Mouse (Mus musculus) heart, adult 18-20 months (tissue): Measurements from ENCODE around the gene Olfr1143. TPM values are rescaled to one million over a fixed set of nuclear protein-coding genes. Genes with fewer than 3 reads are reported as not detected.

ENCODE experiments used
- DNase-seq, 2 experiments: peaks; one replicate each; pipeline ENCODE4 v3.0.0; 2021 to 2022; ENCODE audit warnings: mixed read lengths in 1 of 2
- long read RNA-seq, 2 experiments: library from polyadenylated mRNA; stranded (forward); transcript quantifications; one replicate each; pipeline ENCODE4 v2.0.0; 2021
- total RNA-seq, 2 experiments: library from RNA; stranded (reverse); gene quantifications; 2 replicates each; pipeline ENCODE4 v1.2.3; 2021

Gene Olfr1143
- not detected for total RNA-seq
- long read RNA-seq, experiment 1 = 0 reads
- long read RNA-seq, experiment 2 = 0 reads

DNA sequence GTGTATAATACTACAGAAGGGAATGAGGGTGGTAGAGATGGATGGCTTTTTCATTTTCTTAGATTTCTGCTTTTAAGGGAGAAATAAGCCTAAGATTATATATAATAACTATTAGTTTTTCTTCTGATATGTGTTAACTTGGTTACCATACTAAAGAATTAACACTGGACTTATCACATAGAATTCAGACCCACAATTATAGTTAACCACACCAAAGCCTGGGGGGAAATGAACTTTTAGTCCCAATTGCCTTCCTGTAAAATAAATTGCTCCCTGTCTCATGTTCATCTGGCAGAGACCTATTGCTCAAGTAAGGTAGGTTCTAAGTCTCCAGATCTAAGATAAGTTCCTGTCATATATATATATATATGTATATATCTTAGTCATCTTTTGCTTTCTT, at the start of gene Olfr1143:
Gene Olfr1143, plus strand, starts transcription at position 301 of the 400 bp plus-strand sequence.
- no peak for DNase-seq

DNA sequence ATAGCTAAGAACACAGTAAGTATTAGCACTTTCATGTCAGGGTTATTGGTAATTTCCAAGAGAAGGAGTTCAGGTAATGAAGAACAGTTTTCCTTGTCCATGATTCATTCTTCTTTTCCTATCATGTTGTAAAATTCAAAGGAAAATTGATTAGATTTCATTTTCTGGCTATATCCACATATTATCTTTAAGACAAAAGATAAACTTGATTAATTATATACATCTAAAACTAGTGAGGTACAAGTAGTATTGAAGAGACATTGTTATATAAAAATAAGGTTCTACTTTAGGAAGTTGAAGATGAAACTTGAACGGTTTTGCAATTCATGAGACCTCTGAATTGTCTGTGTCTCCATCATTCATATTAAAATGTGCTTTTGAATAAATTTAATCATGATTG, 46.5 kb upstream of the Olfr1143 start, which contains the start of gene Olfr1141:
Gene Olfr1141, minus strand, starts transcription at position 101 of the 400 bp plus-strand sequence.
- DNase-seq = no peak

DNA sequence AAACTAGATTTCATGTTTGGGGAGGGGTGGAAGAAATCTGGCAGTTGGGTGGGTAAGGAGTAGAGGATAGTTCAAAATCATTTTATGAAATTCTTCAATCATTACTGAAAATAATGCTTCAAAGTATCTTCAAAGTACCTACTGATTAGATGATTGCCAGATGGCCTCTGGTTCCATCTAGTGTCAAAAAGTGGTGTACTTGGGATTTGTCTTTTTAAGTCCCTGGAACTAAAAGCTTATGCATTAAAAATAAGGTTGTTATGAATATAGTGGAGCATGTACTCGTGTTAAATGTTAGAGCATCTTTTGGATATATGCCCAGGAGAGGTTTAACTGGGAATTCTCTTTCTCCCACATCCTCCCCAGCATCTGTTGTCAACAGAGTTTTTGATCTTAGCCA, 24.2 kb upstream of the Olfr1143 start:
- no peak for DNase-seq

DNA sequence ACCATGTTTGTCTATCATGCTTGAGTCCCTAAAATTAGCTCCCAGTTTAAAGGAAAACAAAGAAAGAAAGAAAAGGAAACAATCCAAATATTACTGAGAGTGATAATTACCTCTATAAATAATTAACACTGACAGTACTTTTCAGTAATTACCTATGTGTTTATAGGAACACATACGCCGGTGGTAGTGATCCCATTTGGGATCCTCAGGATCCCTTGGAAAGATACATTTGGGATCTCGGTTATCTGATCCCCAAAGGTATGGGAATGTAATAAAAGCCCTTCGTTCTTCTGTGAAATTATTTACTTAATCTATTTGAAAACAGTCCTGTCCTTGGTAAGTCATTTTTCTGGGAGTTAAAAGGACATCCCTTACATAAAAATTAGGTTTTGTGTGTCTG, 21.2 kb upstream of the Olfr1143 start, which contains the start of gene Olfr152:
Gene Olfr152, plus strand, starts transcription at position 301 of the 400 bp plus-strand sequence.
- no peak for DNase-seq

DNA sequence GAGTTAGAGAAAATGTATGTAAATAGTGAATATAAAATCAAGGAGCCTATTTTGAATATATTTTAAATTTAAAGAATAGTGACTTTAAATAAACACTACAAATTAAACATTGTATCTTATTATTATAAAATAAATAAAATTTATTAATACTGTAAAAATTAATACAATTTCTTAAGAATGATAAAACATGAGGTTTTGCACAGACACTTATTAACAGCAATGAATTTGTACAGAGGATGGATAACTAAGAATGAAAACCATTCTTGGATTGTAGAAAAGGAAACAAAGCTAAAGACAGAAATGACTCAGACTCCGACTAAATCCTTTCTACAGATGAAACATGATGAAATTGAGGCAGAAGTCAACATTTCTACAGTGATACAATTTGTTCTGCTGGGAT, 9.1 kb downstream of the Olfr1143 start, which contains the start of gene Olfr1145:
Gene Olfr1145, plus strand, starts transcription at position 301 of the 400 bp plus-strand sequence.
- DNase-seq = no peak

DNA sequence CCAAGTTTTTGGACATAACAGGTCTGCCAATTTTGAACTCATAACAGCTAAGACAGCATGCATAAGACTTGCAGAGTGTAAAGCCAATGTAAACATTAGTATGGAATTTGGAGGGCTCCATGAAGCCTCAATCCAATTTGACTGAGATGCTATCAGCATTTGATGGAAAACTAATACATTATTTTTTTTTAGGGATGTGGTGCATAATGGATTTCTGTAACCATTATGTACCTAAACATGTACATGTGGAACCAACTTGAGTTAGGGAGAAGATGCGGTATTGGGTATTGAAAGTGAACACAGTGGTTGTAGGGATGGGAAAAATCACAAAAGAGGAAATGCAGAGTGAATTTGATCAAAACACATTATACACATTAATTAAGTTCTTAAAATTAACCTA, 29.8 kb downstream of the Olfr1143 start, which contains the start of gene Olfr1148:
Gene Olfr1148, plus strand, starts transcription at position 301 of the 400 bp plus-strand sequence.
- no peak for DNase-seq

DNA sequence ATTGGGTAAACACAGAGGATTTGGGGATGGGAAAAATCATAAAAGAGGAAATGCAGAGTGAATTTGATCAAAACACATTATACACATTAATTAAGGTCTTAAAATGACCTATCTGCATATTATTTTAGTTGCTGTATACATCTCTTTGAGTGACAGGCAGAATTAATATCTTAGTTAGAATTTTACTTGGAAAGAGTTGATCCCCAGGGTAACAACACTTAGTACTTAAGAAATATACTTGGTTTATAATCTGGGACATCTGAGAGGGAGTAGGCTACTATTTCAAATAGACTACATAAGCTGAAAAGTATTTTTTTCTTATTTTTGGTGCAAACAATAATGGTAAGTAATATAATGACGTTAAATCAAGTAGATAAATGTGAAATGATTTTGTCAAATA, 43.3 kb downstream of the Olfr1143 start, which contains the start of gene Olfr1150-ps1:
Gene Olfr1150-ps1, plus strand, starts transcription at position 301 of the 400 bp plus-strand sequence.
- no peak for DNase-seq

Other genes with a start within 250 kb of the Olfr1143 start
- not detected for gene Olfr1129, start 226.7 kb upstream of the Olfr1143 start, total RNA-seq
- gene Olfr1130, start 194.4 kb upstream of the Olfr1143 start, total RNA-seq = not detected
- not detected for gene Olfr1131, start 173.5 kb upstream of the Olfr1143 start, total RNA-seq
- gene Olfr1132, start 163.1 kb upstream of the Olfr1143 start, total RNA-seq = not detected
- gene Olfr1133, start 153.2 kb upstream of the Olfr1143 start, total RNA-seq = not detected
- not detected for gene Olfr1134, start 142.1 kb upstream of the Olfr1143 start, total RNA-seq
- not detected for gene Olfr1135, start 126.9 kb upstream of the Olfr1143 start, total RNA-seq
- not detected for gene Olfr1136, start 106.6 kb upstream of the Olfr1143 start, total RNA-seq
- gene Olfr1137, start 87.4 kb upstream of the Olfr1143 start, total RNA-seq = not detected
- not detected for gene Olfr1138, start 60.6 kb upstream of the Olfr1143 start, total RNA-seq
- not detected for gene Olfr1140, start 56.8 kb upstream of the Olfr1143 start, total RNA-seq
- not detected for gene Olfr1141, start 46.6 kb upstream of the Olfr1143 start, total RNA-seq
- not detected for gene Olfr152, start 21.1 kb upstream of the Olfr1143 start, total RNA-seq
- gene Olfr1145, start 9.2 kb downstream of the Olfr1143 start, total RNA-seq = not detected
- gene Olfr1148, start 29.9 kb downstream of the Olfr1143 start, total RNA-seq = not detected
- gene Olfr1150-ps1, start 43.4 kb downstream of the Olfr1143 start, total RNA-seq = not detected
- gene Olfr1151, start 55.3 kb downstream of the Olfr1143 start, total RNA-seq = not detected
- not detected for gene Olfr1152, start 65.9 kb downstream of the Olfr1143 start, total RNA-seq
- gene Olfr1153, start 94.4 kb downstream of the Olfr1143 start, total RNA-seq = not detected
- gene Olfr1154, start 104.6 kb downstream of the Olfr1143 start, total RNA-seq = not detected
- not detected for gene Olfr1155, start 144.5 kb downstream of the Olfr1143 start, total RNA-seq
- not detected for gene Olfr1156, start 152.5 kb downstream of the Olfr1143 start, total RNA-seq
- gene Olfr1157, start 167.7 kb downstream of the Olfr1143 start, total RNA-seq = not detected
- gene Olfr74, start 174.1 kb downstream of the Olfr1143 start, total RNA-seq = not detected
- not detected for gene Olfr1158, start 189.5 kb downstream of the Olfr1143 start, total RNA-seq
- gene Olfr1160, start 207.7 kb downstream of the Olfr1143 start, total RNA-seq = not detected
- gene Olfr1161, start 222.2 kb downstream of the Olfr1143 start, total RNA-seq = not detected
- not detected for gene Olfr73, start 237.1 kb downstream of the Olfr1143 start, total RNA-seq